Mouse (Mus musculus) heart, adult 2 months (tissue): ENCODE measurements at regions not wholly inside any gene's neighbourhood (a gene's known extent, or its start where the extent isn't known, plus 50 kb on each side); places are given as distances from the start of the nearest gene placed in this dataset.

Source experiments
- DNase-seq, 2 experiments: peaks; one replicate each; pipeline ENCODE4 v3.0.0; 2021
- H3K27ac ChIP-seq: fragments of 200-600 bp; 2 replicates; pipeline ENCODE4 v1.8.1; 2022
- H3K27me3 ChIP-seq: fragments of 200-500 bp; 2 replicates; pipeline ENCODE4 v1.6.1; 2012; ENCODE audit warnings: mild to moderate bottlenecking, low read length, inconsistent platforms, mixed read lengths; ENCODE audit not compliant: control insufficient read depth, insufficient read depth
- H3K36me3 ChIP-seq: fragments of 200-500 bp; 2 replicates; pipeline ENCODE4 v1.6.1; 2012; ENCODE audit warnings: low read length, inconsistent platforms; ENCODE audit not compliant: control insufficient read depth, insufficient read depth
- H3K4me1 ChIP-seq: fragments of 200-500 bp; 2 replicates; pipeline ENCODE4 v1.6.1; 2011; ENCODE audit warnings: low read length; ENCODE audit not compliant: control insufficient read depth, insufficient read depth
- H3K4me3 ChIP-seq: fragments of 200-600 bp; 2 replicates; pipeline ENCODE4 v1.8.1; 2022
- H3K79me2 ChIP-seq: fragments of 200-500 bp; replicated peaks from 2 replicates; pipeline ENCODE4 v1.6.1; 2012; ENCODE audit warnings: mild to moderate bottlenecking, inconsistent platforms, low read length, moderate library complexity, mixed read lengths; ENCODE audit not compliant: control insufficient read depth, insufficient read depth
- H3K9ac ChIP-seq: fragments of 200-500 bp; 2 replicates; pipeline ENCODE4 v1.6.1; 2012; ENCODE audit warnings: low read depth, mild to moderate bottlenecking, control low read depth, inconsistent platforms, low read length, mixed read lengths
- CTCF ChIP-seq: fragments of 200-600 bp; IDR thresholded peaks from 2 replicates; pipeline ENCODE4 v1.8.1; 2022; ENCODE audit warnings: antibody characterized with exemption, mild to moderate bottlenecking, moderate library complexity
- EP300 ChIP-seq: fragments of 200-500 bp; IDR thresholded peaks from 2 replicates; pipeline ENCODE4 v1.6.1; 2011; ENCODE audit warnings: low read depth, low read length, control low read depth; ENCODE audit not compliant: insufficient read depth
- POLR2A ChIP-seq: fragments of 200-500 bp; IDR thresholded peaks from 2 replicates; pipeline ENCODE4 v1.6.1; 2011; ENCODE audit warnings: mild to moderate bottlenecking, low read depth, low read length, control low read depth; ENCODE audit not compliant: insufficient read depth
- WGBS: fragments of 180-500 bp; shearing (Covaris S2); methylation state at CpG from one replicate; pipeline ENCODE4 v1.1.7; 2018; 5-methylcytosine and 5-hydroxymethylcytosine counted together
- intact Hi-C: fragments of 180-260 bp; cut with DNase I; formaldehyde crosslinking; loops from one replicate; pipeline ENCODE4 v1.15.1; 2025

DNA sequence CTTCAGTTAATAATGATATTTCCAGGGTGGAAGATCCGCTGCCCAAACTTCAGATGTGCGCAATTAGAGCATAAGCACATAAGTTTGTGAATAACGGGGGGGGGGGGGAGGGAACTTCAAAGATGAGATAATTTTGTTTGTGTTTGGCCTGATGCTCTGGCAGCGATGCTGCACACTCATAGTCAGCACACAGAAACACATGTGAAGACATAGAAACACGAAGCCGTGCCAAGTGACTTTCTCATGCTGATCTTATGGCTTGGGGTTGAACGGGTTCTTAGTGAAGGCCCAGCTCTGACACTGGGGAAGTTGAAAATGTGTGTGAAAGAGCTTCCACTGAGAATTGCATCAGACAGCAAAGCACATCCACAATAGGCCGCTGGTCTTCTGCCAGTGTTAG is 190.2 kb upstream of the Tbx18 start:
- Histone ChIP-seq H3K36me3 (no peaks in the 10 kb centered on the region), H3K9ac (no peak overlapping the region), H3K4me1 (no peaks in the 10 kb centered on the region), H3K4me3 (no peak overlapping the region), H3K27me3 (no peaks in the 10 kb centered on the region), H3K27ac (no peak overlapping the region), H3K79me2 (no peaks in the 10 kb centered on the region)
- intact Hi-C loops, result no loop called here
- no peak for DNase-seq
- 87% methylated on average over 8 of the region's 8 CpGs for WGBS
- TF ChIP-seq EP300 (no peak), CTCF (no peak), POLR2A (no peak)

DNA sequence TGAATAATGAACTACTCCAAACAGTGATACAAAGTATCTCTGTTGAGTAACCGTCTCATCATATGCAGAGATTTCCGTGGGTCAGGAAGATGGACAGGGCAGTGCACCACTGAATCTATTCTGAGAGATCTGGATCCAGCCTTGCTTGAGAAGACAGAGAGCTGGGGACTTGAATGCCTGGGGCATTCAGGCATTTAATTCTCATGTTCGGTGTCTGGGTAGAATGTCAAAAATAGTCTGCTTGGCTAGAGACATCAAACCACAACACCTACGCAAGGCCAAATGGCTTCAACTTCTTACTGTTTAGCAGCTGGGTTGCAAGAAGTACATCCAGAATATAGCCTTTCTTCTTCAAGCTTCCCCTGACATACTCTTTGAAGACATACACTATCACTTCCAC is 194.1 kb upstream of the Tbx18 start:
- Histone ChIP-seq H3K9ac (no peak overlapping the region), H3K27ac (no peak overlapping the region), H3K79me2 (no peaks in the 10 kb centered on the region), H3K36me3 (no peaks in the 10 kb centered on the region), H3K4me1 (no peaks in the 10 kb centered on the region), H3K4me3 (no peak overlapping the region), H3K27me3 (no peaks in the 10 kb centered on the region)
- WGBS, result 80% methylated on average over 4 of the region's 4 CpGs
- DNase-seq, result no peak
- TF ChIP-seq POLR2A (no peak), CTCF (no peak), EP300 (no peak)
- intact Hi-C loops, result no loop called here

DNA sequence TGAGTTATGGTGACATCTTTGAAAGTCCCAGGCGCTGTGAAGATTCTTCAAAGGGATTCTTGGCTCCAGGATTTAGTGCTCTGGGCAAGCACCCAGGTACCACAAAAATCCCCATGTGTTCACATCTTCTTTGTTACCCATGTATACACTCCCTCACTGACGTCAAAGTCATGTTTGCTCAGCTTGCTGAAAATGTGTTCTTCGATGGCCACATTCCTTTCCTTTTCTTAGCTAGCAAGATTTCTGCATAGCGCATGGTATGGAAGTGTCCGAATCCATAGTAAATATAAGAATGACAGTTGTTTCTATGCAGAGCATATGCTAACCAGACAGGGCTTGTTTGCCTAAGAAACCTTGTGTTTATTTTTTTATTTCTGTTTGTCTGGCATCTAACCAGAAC is 202.2 kb upstream of the Tbx18 start:
- no peak for TF ChIP-seq POLR2A
- no peak overlapping the region for H3K9ac ChIP-seq
- intact Hi-C loops, result no loop called here
- no peaks in the 10 kb centered on the region; the same call in 1 of the 2 replicates for H3K27me3 ChIP-seq
- no peak for DNase-seq
- no peaks in the 10 kb centered on the region for H3K36me3 ChIP-seq
- no peak overlapping the region for H3K27ac ChIP-seq
- 79% methylated on average over 5 of the region's 5 CpGs for WGBS
- H3K4me3 ChIP-seq, result no peak overlapping the region
- H3K79me2 ChIP-seq, result no peaks in the 10 kb centered on the region
- H3K4me1 ChIP-seq, result no peaks in the 10 kb centered on the region

DNA sequence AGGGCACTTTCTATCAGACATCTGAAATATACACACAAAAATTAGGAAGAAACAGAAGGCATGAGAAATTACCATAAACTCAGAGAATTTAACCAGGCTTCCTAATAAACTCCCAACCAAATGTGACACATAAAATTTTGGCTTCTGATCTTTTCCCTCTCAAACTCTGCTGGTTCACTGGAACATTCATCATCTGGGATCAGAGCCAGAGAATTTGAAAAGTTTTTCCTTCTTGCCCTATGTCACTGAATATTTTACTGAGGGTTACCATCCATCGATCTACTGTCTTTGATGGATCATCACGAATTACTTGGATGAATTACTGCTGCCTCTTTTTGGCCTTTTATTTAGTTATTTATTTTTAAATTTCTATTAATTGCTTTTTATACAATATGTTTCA is 221.4 kb upstream of the Tbx18 start:
- Histone ChIP-seq H3K27me3 (no peaks in the 10 kb centered on the region), H3K79me2 (no peaks in the 10 kb centered on the region), H3K9ac (no peak overlapping the region), H3K4me1 (no peaks in the 10 kb centered on the region), H3K4me3 (no peak overlapping the region), H3K36me3 (no peaks in the 10 kb centered on the region), H3K27ac (no peak overlapping the region)
- TF ChIP-seq CTCF (no peak), POLR2A (no peak)
- intact Hi-C loops, result no loop called here
- 83% methylated on average over 2 of the region's 2 CpGs for WGBS
- DNase-seq, result no peak

DNA sequence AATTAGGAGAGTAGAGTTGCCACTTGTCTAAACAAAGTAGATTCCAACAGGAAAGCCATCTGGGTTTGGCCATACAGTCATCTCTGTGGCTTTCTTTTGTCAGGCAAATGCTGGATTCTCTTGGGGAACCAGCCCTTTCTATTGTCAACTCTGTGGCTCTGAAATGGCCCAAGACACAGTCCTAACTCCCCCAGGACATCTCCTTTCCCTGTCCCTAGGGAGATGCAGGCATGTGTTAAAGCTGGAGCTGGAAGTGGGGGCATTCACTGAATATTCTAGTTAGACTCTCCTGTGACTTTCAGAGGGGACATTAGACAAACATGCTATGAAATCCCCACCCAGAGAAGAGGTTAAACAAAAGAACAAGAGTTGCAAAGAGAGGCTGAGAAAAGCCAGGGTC is 223.9 kb upstream of the Tbx18 start:
- intact Hi-C loops, result no loop called here
- Histone ChIP-seq H3K27ac (no peak overlapping the region), H3K27me3 (no peaks in the 10 kb centered on the region), H3K4me1 (no peaks in the 10 kb centered on the region), H3K79me2 (no peaks in the 10 kb centered on the region), H3K9ac (no peak overlapping the region), H3K4me3 (no peak overlapping the region), H3K36me3 (no peaks in the 10 kb centered on the region)
- TF ChIP-seq EP300 (no peak), POLR2A (no peak), CTCF (no peak)
- no peak for DNase-seq

DNA sequence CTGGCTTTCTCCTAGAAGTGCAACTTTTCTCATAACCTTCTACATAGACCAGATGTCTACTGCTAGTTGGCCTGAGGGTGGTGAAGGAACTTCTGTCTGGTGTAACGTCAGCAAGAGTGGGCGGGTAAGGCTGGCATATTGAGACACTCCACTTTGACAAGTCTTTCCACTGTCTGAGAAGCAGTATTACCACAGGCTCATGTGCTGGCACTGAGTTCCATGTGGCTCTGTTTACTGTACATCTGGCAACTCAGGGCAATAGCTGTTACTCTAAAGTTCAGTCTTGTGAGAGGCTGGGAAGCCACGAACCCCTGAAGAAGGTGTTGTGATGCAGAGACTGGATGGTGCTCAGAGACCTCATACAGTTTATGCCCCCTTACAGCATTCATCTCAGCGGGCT is 230.7 kb upstream of the Tbx18 start:
- H3K4me1 ChIP-seq, result no peaks in the 10 kb centered on the region
- H3K27me3 ChIP-seq, result no peaks in the 10 kb centered on the region
- H3K79me2 ChIP-seq, result no peaks in the 10 kb centered on the region
- no peak for DNase-seq
- H3K9ac ChIP-seq, result no peak overlapping the region
- 87% methylated on average over 4 of the region's 4 CpGs for WGBS
- TF ChIP-seq POLR2A, result no peak
- no peak for TF ChIP-seq CTCF
- no peaks in the 10 kb centered on the region for H3K36me3 ChIP-seq
- no peak overlapping the region for H3K4me3 ChIP-seq
- intact Hi-C loops, result no loop called here
- no peak overlapping the region for H3K27ac ChIP-seq

DNA sequence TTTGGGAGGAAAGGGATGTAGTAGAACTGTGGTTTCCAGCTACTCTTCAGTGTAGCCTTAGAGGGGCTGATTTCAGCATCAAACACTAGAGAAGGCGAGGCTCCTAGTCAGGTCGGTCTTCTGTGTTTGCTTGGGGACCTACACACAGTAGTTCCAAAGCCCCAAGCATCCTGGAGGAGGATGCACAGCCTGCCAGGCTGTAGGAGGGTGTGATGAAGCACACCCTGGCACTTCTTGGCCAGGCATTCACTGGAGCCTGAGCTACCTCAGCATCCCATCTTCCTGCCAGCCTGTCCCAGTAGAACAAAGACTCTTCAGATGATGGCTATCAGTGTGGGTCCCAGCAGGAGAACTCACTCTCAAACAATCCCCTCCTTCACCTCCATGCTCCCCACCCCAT is 233.4 kb upstream of the Tbx18 start:
- H3K27ac ChIP-seq, result no peak overlapping the region
- H3K27me3 ChIP-seq, result no peaks in the 10 kb centered on the region
- H3K79me2 ChIP-seq, result no peaks in the 10 kb centered on the region
- intact Hi-C loops, result no loop called here
- TF ChIP-seq EP300 (no peak), CTCF (no peak), POLR2A (no peak)
- no peaks in the 10 kb centered on the region for H3K36me3 ChIP-seq
- no peaks in the 10 kb centered on the region for H3K4me1 ChIP-seq
- 61% methylated on average over 2 of the region's 2 CpGs for WGBS
- no peak overlapping the region for H3K9ac ChIP-seq
- H3K4me3 ChIP-seq, result no peak overlapping the region
- DNase-seq, result no peak
